ENCODE assay signal across 8 mouse cellular contexts in the genomic region with DNA sequence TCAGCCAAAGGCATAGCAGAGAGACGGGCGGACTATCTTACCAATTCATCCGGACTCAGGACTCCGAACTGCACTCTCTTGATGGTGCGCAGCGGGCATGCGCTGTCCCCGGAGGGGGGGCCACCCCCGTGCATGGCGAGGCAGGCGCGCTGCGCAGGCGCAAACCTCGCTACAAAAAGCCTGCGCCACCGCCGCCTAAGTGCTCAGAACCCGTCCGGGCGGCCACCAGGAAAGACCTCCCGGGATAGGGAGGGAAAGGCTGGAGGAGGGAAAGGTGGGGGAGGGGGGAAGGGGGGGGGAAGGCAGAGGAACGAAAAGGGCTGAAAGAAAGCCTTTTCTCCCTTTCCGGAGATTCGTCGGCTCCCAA. TPM values are rescaled to one million over a fixed set of nuclear protein-coding genes. Genes with fewer than 3 reads are reported as not detected.
DNase-seq lines count a peak whose midpoint lies in the region; ATAC-seq lines count a peak whose summit lies in the region.

No protein-coding gene starts in this region.

- under 1% methylated on average over 26 of the region's 26 CpGs for WGBS in embryonic facial prominence, embryonic 14.5 days
- WGBS in kidney, embryonic 14.5 days, result 1% methylated on average over 24 of the region's 26 CpGs
- WGBS in limb, embryonic 15.5 days, result 1% methylated on average over 26 of the region's 26 CpGs

- peak overlapping the region; percentile 76 for H3K9ac ChIP-seq in embryonic facial prominence, embryonic 14.5 days (ENCODE audit: low read depth, low read length)
- H3K9ac ChIP-seq in kidney, embryonic 14.5 days (ENCODE audit: low read depth, low read length), result peak overlapping the region; percentile 83
- peak overlapping the region; percentile 62 for H3K9ac ChIP-seq in limb, embryonic 15.5 days

- H3K4me2 ChIP-seq in embryonic facial prominence, embryonic 14.5 days (ENCODE audit: low read depth, low read length), result peak overlapping the region; percentile 74
- peak overlapping the region; percentile 83 for H3K4me2 ChIP-seq in kidney, embryonic 14.5 days (replicated peaks; ENCODE audit: low read depth, low read length)
- peak overlapping the region; percentile 60 for H3K4me2 ChIP-seq in limb, embryonic 15.5 days

- peak; percentile 94 for DNase-seq in 3T3-L1 (ENCODE audit: low read depth, low spot score)
- DNase-seq in adrenal gland, postnatal 4 days (ENCODE audit: low spot score in 2 of 2), result peak; percentile 98
- DNase-seq in embryonic facial prominence, embryonic 14.5 days (ENCODE audit: low spot score), result peak; percentile 97
- peak; percentile 98 to 99 for DNase-seq in heart, adult 9 months (ENCODE audit: low spot score in 2 of 2)
- DNase-seq in monocyte, adult 2 months (ENCODE audit: low read depth in 1 of 2, low spot score in 2 of 2), result peak; percentile 78 to 92
- peak; percentile 95 to 96 for DNase-seq in spleen, postnatal 36 days (ENCODE audit: low spot score in 2 of 2)

- no peaks in the 10 kb centered on the region for H3K27me3 ChIP-seq in embryonic facial prominence, embryonic 14.5 days (replicated peaks; ENCODE audit: control insufficient read depth, insufficient read depth, low read length)
- no peaks in the 10 kb centered on the region for H3K27me3 ChIP-seq in kidney, embryonic 14.5 days (ENCODE audit: control insufficient read depth, insufficient read depth, low read length)
- H3K27me3 ChIP-seq in limb, embryonic 15.5 days, result no peaks in the 10 kb centered on the region

- H3K4me1 ChIP-seq in embryonic facial prominence, embryonic 14.5 days (ENCODE audit: control insufficient read depth, insufficient read depth, low read length), result peaks cover 34% of the 10 kb centered on the region
- H3K4me1 ChIP-seq in kidney, embryonic 14.5 days (ENCODE audit: control insufficient read depth, insufficient read depth, low read length), result peaks cover 34% of the 10 kb centered on the region
- peaks cover 38% of the 10 kb centered on the region for H3K4me1 ChIP-seq in limb, embryonic 15.5 days

- no peaks in the 10 kb centered on the region for H3K9me3 ChIP-seq in embryonic facial prominence, embryonic 14.5 days (ENCODE audit: control insufficient read depth, low read length)
- H3K9me3 ChIP-seq in kidney, embryonic 14.5 days (ENCODE audit: control insufficient read depth, low read length), result no peaks in the 10 kb centered on the region
- no peaks in the 10 kb centered on the region for H3K9me3 ChIP-seq in limb, embryonic 15.5 days

- peak; percentile 84 for ATAC-seq in embryonic facial prominence, embryonic 14.5 days (ENCODE audit: low read depth)
- ATAC-seq in kidney, embryonic 14.5 days (ENCODE audit: low FRiP score, low TSS enrichment), result peak; percentile 90
- peak; percentile 87 for ATAC-seq in limb, embryonic 15.5 days (ENCODE audit: insufficient number of reproducible peaks, low FRiP score, low TSS enrichment, low read depth)

- H3K4me3 ChIP-seq in embryonic facial prominence, embryonic 14.5 days (ENCODE audit: low read depth, low read length), result peak overlapping the region; percentile 50
- H3K4me3 ChIP-seq in kidney, embryonic 14.5 days (ENCODE audit: low read length), result peak overlapping the region; percentile 67
- H3K4me3 ChIP-seq in limb, embryonic 15.5 days, result peak overlapping the region; percentile 56

- H3K36me3 ChIP-seq in embryonic facial prominence, embryonic 14.5 days (ENCODE audit: control insufficient read depth, insufficient read depth, low read length), result no peaks in the 10 kb centered on the region
- no peaks in the 10 kb centered on the region; the same call in 1 of the 2 replicates for H3K36me3 ChIP-seq in kidney, embryonic 14.5 days (ENCODE audit: control insufficient read depth, insufficient read depth, low read length)
- H3K36me3 ChIP-seq in limb, embryonic 15.5 days, result no peaks in the 10 kb centered on the region

- H3K27ac ChIP-seq in embryonic facial prominence, embryonic 14.5 days (replicated peaks; ENCODE audit: low read depth, low read length), result peak overlapping the region; percentile 99
- peak overlapping the region; percentile 98 for H3K27ac ChIP-seq in kidney, embryonic 14.5 days (ENCODE audit: low read depth, low read length)
- H3K27ac ChIP-seq in limb, embryonic 15.5 days, result peak overlapping the region; percentile 100

RNA-seq across cellular contexts. Expression of a gene that starts 0.4 kb away (rescaled TPM):
- 100 to 1,000 TPM in 1 of 2 experiments, 10 to 100 TPM in 1; 92.4 to 108 TPM for total RNA-seq in adrenal gland, postnatal 4 days (2021)
- 39.3 and 39.7 TPM in 2 replicates for polyA plus RNA-seq in embryonic facial prominence, embryonic 14.5 days (2014; fragmentation: Nextera tagmentation; extraction: Ambion mirVana)
- 30.2 and 58.4 TPM in 2 replicates for polyA plus RNA-seq in kidney, embryonic 14.5 days (2014; fragmentation: Nextera tagmentation; extraction: Ambion mirVana)
- polyA plus RNA-seq in limb, embryonic 15.5 days (2015; fragmentation: Nextera tagmentation; extraction: Ambion mirVana), result 20.0 and 20.9 TPM in 2 replicates

RNA-seq across cellular contexts. Expression of a gene that starts 3.7 kb away (rescaled TPM):
- not detected for total RNA-seq in adrenal gland, postnatal 4 days (2021)
- 0.12 TPM in 1 of 2 replicates, not detected in the other for polyA plus RNA-seq in embryonic facial prominence, embryonic 14.5 days (2014; fragmentation: Nextera tagmentation; extraction: Ambion mirVana)
- polyA plus RNA-seq in kidney, embryonic 14.5 days (2014; fragmentation: Nextera tagmentation; extraction: Ambion mirVana), result 0.23 and 0.36 TPM in 2 replicates
- 0.09 and 0.15 TPM in 2 replicates for polyA plus RNA-seq in limb, embryonic 15.5 days (2015; fragmentation: Nextera tagmentation; extraction: Ambion mirVana)

RNA-seq across cellular contexts. Expression of a gene that starts 7.6 kb away (rescaled TPM):
- 10 to 100 TPM; 48.5 to 58.3 TPM for total RNA-seq in adrenal gland, postnatal 4 days (2021)
- 3.5 and 3.9 TPM in 2 replicates for polyA plus RNA-seq in embryonic facial prominence, embryonic 14.5 days (2014; fragmentation: Nextera tagmentation; extraction: Ambion mirVana)
- polyA plus RNA-seq in kidney, embryonic 14.5 days (2014; fragmentation: Nextera tagmentation; extraction: Ambion mirVana), result 2.0 and 2.2 TPM in 2 replicates
- polyA plus RNA-seq in limb, embryonic 15.5 days (2015; fragmentation: Nextera tagmentation; extraction: Ambion mirVana), result 5.1 and 5.4 TPM in 2 replicates

RNA-seq across cellular contexts. Expression of a gene that starts 37.7 kb away (rescaled TPM):
- total RNA-seq in adrenal gland, postnatal 4 days (2021), result 1 to 10 TPM; 3.6 to 4.0 TPM
- polyA plus RNA-seq in embryonic facial prominence, embryonic 14.5 days (2014; fragmentation: Nextera tagmentation; extraction: Ambion mirVana), result 28.4 and 29.4 TPM in 2 replicates
- 4.6 and 6.5 TPM in 2 replicates for polyA plus RNA-seq in kidney, embryonic 14.5 days (2014; fragmentation: Nextera tagmentation; extraction: Ambion mirVana)
- polyA plus RNA-seq in limb, embryonic 15.5 days (2015; fragmentation: Nextera tagmentation; extraction: Ambion mirVana), result 18.6 and 30.0 TPM in 2 replicates

RNA-seq across cellular contexts. Expression of a gene that starts 43.6 kb away (rescaled TPM):
- total RNA-seq in adrenal gland, postnatal 4 days (2021), result 1 to 10 TPM; 3.4 to 4.8 TPM
- polyA plus RNA-seq in embryonic facial prominence, embryonic 14.5 days (2014; fragmentation: Nextera tagmentation; extraction: Ambion mirVana), result 2.3 and 3.3 TPM in 2 replicates
- polyA plus RNA-seq in kidney, embryonic 14.5 days (2014; fragmentation: Nextera tagmentation; extraction: Ambion mirVana), result 1.7 and 1.9 TPM in 2 replicates
- 3.4 and 3.9 TPM in 2 replicates for polyA plus RNA-seq in limb, embryonic 15.5 days (2015; fragmentation: Nextera tagmentation; extraction: Ambion mirVana)

Comparison
In these comparisons a context has a peak if more than half of its experiments do, and no peak if none do; other contexts are left out.
1. Peak in every context shown above with its lines: DNase-seq, ATAC-seq, H3K4me3 ChIP-seq and H3K27ac ChIP-seq.